Mouse (Mus musculus): Measurements from ENCODE around the gene Spsb1.

DNA sequence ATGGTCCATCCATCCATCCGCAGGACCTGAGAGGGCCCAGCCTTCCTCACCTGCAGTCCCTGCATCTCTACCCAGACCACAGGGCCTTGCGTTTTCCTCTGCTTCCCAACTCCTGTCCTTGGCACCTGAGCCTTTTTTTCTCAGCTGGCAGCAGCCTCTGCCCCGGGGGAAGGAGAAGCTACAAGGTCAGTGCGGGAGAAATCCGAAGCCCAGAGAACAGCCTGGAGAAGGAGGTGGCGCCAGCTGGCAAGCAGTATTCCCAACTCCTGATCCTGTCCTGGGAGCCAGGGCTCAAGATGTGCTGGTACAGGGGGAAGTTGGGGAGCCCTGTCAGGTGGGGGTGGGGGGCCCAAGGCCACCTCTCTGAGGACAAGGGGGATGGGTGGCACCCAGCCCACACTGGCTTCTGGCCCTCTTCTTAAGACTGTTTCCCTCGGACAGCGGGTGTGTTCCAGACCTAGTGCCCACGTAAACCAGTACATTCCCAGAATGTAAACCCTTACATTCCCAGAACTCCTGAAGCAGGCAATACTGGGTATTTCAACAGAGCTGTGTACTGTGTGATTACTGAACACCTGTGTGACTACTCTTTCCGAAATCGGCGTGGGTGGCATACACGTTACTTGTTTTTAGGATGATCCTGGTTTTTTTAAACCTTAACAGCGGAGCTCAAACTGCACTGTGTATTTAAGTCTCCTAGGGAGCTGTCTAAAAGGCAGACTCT lies 44.1 kb upstream of the Spsb1 start:
- TF ChIP-seq POLR2A (IDR thresholded peaks at IDR 0.05; ENCODE audit: extremely low read depth, insufficient read depth, low read length) (no peak), CTCF (IDR thresholded peaks at IDR 0.05; ENCODE audit: extremely low read depth, insufficient read depth, low read length) (no peak)

Data from cortical plate, adult 2 months (tissue).